Mouse (Mus musculus) cerebellum, adult 2 months (tissue): ENCODE data around the gene Cpsf6.

Source experiments
- CTCF ChIP-seq: fragments of 200-500 bp; IDR thresholded peaks from 2 replicates; pipeline ENCODE4 v1.5.1; 2011; ENCODE audit warnings: low read depth, mild to moderate bottlenecking, control low read depth, low read length, moderate library complexity, borderline replicate concordance; ENCODE audit not compliant: insufficient read depth
- POLR2A ChIP-seq: fragments of 200-500 bp; IDR thresholded peaks from 2 replicates; pipeline ENCODE4 v1.6.1; 2011; ENCODE audit warnings: low read length, control low read depth, borderline replicate concordance; ENCODE audit not compliant: insufficient read depth

- TF ChIP-seq POLR2A (no peak), CTCF (no peak)
Measured at GRCm38 (mm10) chr10:117397106-117397625, 17.4 kb upstream of the Cpsf6 start.
